Mouse (Mus musculus): ENCODE measurements around the gene Iqcn.

Iqcn gene

GRCm38 (mm10) chr8:70679404-70679803 lies 23.9 kb upstream of the Iqcn start:
- DNase-seq = no peak

- peak; percentile 80 for DNase-seq
Observed at GRCm38 (mm10) chr8:70680039-70680438, 23.2 kb upstream of the Iqcn start.

GRCm38 (mm10) chr8:70681410-70681809 lies 21.8 kb upstream of the Iqcn start:
- DNase-seq = no peak

GRCm38 (mm10) chr8:70682193-70682592 lies 21.1 kb upstream of the Iqcn start:
- DNase-seq = no peak

- no peak for DNase-seq
Observed at GRCm38 (mm10) chr8:70682692-70683091, 20.6 kb upstream of the Iqcn start.

GRCm38 (mm10) chr8:70684291-70684690 lies 19.0 kb upstream of the Iqcn start:
- DNase-seq = no peak

- DNase-seq = peak; percentile 83
Observed at GRCm38 (mm10) chr8:70687576-70687975, 15.7 kb upstream of the Iqcn start.

- no peak for DNase-seq
Observed at GRCm38 (mm10) chr8:70688136-70688535, 15.1 kb upstream of the Iqcn start.

GRCm38 (mm10) chr8:70689892-70690390 lies 13.3 kb upstream of the Iqcn start:
- DNase-seq = peak; percentile 34

- DNase-seq = no peak
Observed at GRCm38 (mm10) chr8:70691230-70691629, 12.0 kb upstream of the Iqcn start.

- peak; percentile 56 for DNase-seq
Observed at GRCm38 (mm10) chr8:70691727-70692231, 11.5 kb upstream of the Iqcn start.

- no peak for DNase-seq
Observed at GRCm38 (mm10) chr8:70693636-70694035, 9.6 kb upstream of the Iqcn start.

GRCm38 (mm10) chr8:70695318-70696018 lies 7.8 kb upstream of the Iqcn start:
- DNase-seq = peak; percentile 67

- peak; percentile 82 for DNase-seq
Observed at GRCm38 (mm10) chr8:70696019-70696885, 7.0 kb upstream of the Iqcn start.

GRCm38 (mm10) chr8:70696946-70697345 lies 6.3 kb upstream of the Iqcn start:
- peak; percentile 32 for DNase-seq

GRCm38 (mm10) chr8:70697366-70698250 lies 5.6 kb upstream of the Iqcn start:
- DNase-seq = no peak

- DNase-seq = peak; percentile 99
Observed at GRCm38 (mm10) chr8:70698310-70699109, 4.7 kb upstream of the Iqcn start, which contains the start of gene Jund. Gene Jund, plus strand, starts transcription at chr8:70698949.

GRCm38 (mm10) chr8:70699116-70699833 lies 4.0 kb upstream of the Iqcn start:
- peak; percentile 77 for DNase-seq

- DNase-seq = peak; percentile 85
Observed at GRCm38 (mm10) chr8:70699834-70700554, 3.3 kb upstream of the Iqcn start.

GRCm38 (mm10) chr8:70700555-70700922 lies 2.7 kb upstream of the Iqcn start:
- peak; percentile 92 for DNase-seq
